In genomic region chr10:95514656-95515292, GRCm38 (mm10) we compare ENCODE assay signal across 7 mouse cellular contexts. TPM values are rescaled to one million over a fixed set of nuclear protein-coding genes. Genes with fewer than 3 reads are reported as not detected.
A peak's percentile ranks its signal among the peaks of the same experiment; 100 is the strongest.
DNase-seq lines count a peak whose midpoint lies in the region; ATAC-seq lines count a peak whose summit lies in the region.

Gene Ube2n (plus strand): TSS chr10:95515145.

- peak; percentile 100 for DNase-seq in adrenal gland, adult 2 months
- peak; percentile 94 for DNase-seq in embryo, embryonic 11.5 days (ENCODE audit: low read depth, low spot score)
- peak; percentile 93 to 96 for DNase-seq in gastrocnemius, postnatal 36 days
- DNase-seq in left cerebral cortex, postnatal 25 days (ENCODE audit: low spot score in 2 of 2) = peak; percentile 98 to 99
- DNase-seq in midbrain, embryonic 10.5 days (ENCODE audit: low spot score) = peak; percentile 99
- peak; percentile 98 for DNase-seq in right cerebral cortex, postnatal 4 days

- intact Hi-C loops in gastrocnemius, postnatal 36 days (cut with DNase I) = no loop called here
- intact Hi-C loops in left cerebral cortex, postnatal 25 days (cut with DNase I) = loop anchor here (1.0 kb wide), 2 partner anchors 12 to 50 kb away; partner anchors contain the start of gene Nudt4

- peak within 1 kb of the TSS; percentile 67 for H3K4me2 ChIP-seq in intestine, embryonic 15.5 days (replicated peaks)

- no peaks in the 10 kb centered on the region for H3K36me3 ChIP-seq in intestine, embryonic 15.5 days
- peaks cover 18% of the 10 kb centered on the region for H3K36me3 ChIP-seq in midbrain, embryonic 10.5 days

- peak within 1 kb of the TSS; percentile 99 for H3K27ac ChIP-seq in intestine, embryonic 15.5 days
- H3K27ac ChIP-seq in midbrain, embryonic 10.5 days (replicated peaks) = peak within 1 kb of the TSS; percentile 97

- H3K4me1 ChIP-seq in intestine, embryonic 15.5 days (replicated peaks) = peaks cover 10% of the 10 kb centered on the region
- H3K4me1 ChIP-seq in midbrain, embryonic 10.5 days = peaks cover 21% of the 10 kb centered on the region

- peak within 1 kb of the TSS; percentile 97 for H3K9ac ChIP-seq in intestine, embryonic 15.5 days

- peak within 1 kb of the TSS; percentile 99 for H3K4me3 ChIP-seq in intestine, embryonic 15.5 days (replicated peaks)
- H3K4me3 ChIP-seq in midbrain, embryonic 10.5 days = peak within 1 kb of the TSS; percentile 100

- ATAC-seq in intestine, embryonic 15.5 days = peak; percentile 97

- H3K9me3 ChIP-seq in intestine, embryonic 15.5 days = no peaks in the 10 kb centered on the region
- no peaks in the 10 kb centered on the region for H3K9me3 ChIP-seq in midbrain, embryonic 10.5 days (replicated peaks)

- H3K27me3 ChIP-seq in intestine, embryonic 15.5 days (replicated peaks) = no peaks in the 10 kb centered on the region
- H3K27me3 ChIP-seq in midbrain, embryonic 10.5 days (ENCODE audit: low read depth, poor library complexity, severe bottlenecking) = no peaks in the 10 kb centered on the region

- under 1% methylated on average over 77 of the region's 81 CpGs for WGBS in intestine, embryonic 15.5 days
- under 1% methylated on average over 81 of the region's 81 CpGs for WGBS in midbrain, embryonic 10.5 days

RNA-seq across cellular contexts. Expression of gene Ube2n, which starts in this region (rescaled TPM):
- total RNA-seq in adrenal gland, adult 2 months (2021) = 100 to 1,000 TPM; 140 to 156 TPM
- 8.6 and 10.2 TPM in 2 replicates for polyA plus RNA-seq in adrenal gland, adult 2 months (2012; rRNA removed)
- 10 to 100 TPM; 60.4 to 65.8 TPM for total RNA-seq in gastrocnemius, postnatal 36 days (2021)
- 299 and 308 TPM in 2 replicates for polyA plus RNA-seq in intestine, embryonic 15.5 days (2015; fragmentation: Nextera tagmentation; extraction: Ambion mirVana)
- total RNA-seq in left cerebral cortex, postnatal 25 days (2021) = 100 to 1,000 TPM; 184 to 202 TPM
- polyA plus RNA-seq in midbrain, embryonic 10.5 days (2016; fragmentation: Nextera tagmentation; extraction: Ambion mirVana) = 478 and 483 TPM in 2 replicates

Comparison
In these comparisons a context has a peak if more than half of its experiments do, and no peak if none do; other contexts are left out.
1. Peak in every context shown above with its lines: DNase-seq, ATAC-seq, H3K4me3 ChIP-seq and H3K27ac ChIP-seq.
2. RNA of gene Ube2n (polyA plus RNA-seq): 478 to 483 TPM in midbrain, embryonic 10.5 days and 299 to 308 TPM in intestine, embryonic 15.5 days; 8.6 to 10.2 TPM in adrenal gland, adult 2 months; every median in the first group is over 10 times any median in the second.